Comparison of ENCODE assay signal across 8 mouse cellular contexts in the genomic region with DNA sequence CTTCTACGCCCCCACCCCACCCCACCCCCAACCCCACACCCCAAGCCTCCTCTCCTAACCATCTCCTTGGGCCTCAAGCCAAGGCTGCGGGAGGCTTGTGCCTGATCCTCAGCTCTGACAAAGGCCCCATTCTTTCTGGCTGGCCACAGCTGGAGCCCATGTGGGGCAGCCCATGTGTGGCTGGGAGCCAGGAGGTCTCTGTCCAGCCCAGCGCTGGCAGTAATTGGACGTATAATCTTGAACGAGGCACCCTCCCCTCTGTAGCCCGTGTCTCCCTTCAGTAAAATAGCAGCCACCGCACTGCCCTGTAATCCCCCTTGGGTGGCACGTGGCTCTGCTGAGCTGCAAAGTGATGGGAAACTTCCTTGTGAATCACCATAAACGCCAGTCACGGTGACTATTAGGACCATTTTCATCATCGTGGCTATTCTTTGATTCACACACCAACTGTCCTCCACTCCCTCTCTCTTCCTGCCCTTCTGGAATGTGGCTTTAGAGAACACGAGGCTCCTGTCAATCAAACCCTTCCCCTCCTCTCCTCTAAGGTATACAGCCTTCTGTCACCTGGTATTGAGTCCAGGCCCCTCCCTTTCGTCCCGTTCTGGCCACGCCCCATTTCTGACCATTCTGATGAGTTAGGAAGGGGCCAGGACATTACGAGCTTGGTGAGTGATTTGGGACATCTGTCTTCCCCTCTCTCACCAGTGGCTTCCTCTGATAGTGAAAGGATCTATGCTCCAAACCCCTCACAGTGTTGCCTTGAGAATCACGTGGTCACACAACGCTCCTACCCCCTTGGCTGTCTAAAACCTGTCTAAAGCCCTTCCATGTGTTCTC. TPM values are rescaled to one million over a fixed set of nuclear protein-coding genes. Genes with fewer than 3 reads are reported as not detected.
DNase-seq lines count a peak whose midpoint lies in the region; ATAC-seq lines count a peak whose summit lies in the region.

No protein-coding gene starts in this region.

- ATAC-seq in frontal cortex, adult (ENCODE audit: low TSS enrichment): peak; percentile 28; the same call in 1 of the 2 replicates
- peak; percentile 62 for ATAC-seq in intestine, embryonic 15.5 days
- ATAC-seq in neural tube, embryonic 11.5 days (ENCODE audit: insufficient read depth, low FRiP score, low TSS enrichment): peak; percentile 51; the same call in 1 of the 2 replicates

- H3K36me3 ChIP-seq in intestine, embryonic 15.5 days: no peaks in the 10 kb centered on the region
- no peaks in the 10 kb centered on the region for H3K36me3 ChIP-seq in neural tube, embryonic 11.5 days (ENCODE audit: control insufficient read depth, insufficient read depth, low read length)

- H3K4me2 ChIP-seq in intestine, embryonic 15.5 days (replicated peaks): peak overlapping the region; percentile 39
- H3K4me2 ChIP-seq in neural tube, embryonic 11.5 days (ENCODE audit: low read depth): no peak overlapping the region

- H3K9ac ChIP-seq in intestine, embryonic 15.5 days: no peak overlapping the region
- H3K9ac ChIP-seq in neural tube, embryonic 11.5 days (ENCODE audit: low read length): no peak overlapping the region

- H3K4me3 ChIP-seq in intestine, embryonic 15.5 days (replicated peaks): no peak overlapping the region
- no peak overlapping the region for H3K4me3 ChIP-seq in neural tube, embryonic 11.5 days (ENCODE audit: low read depth, low read length)

- WGBS in intestine, embryonic 15.5 days: 17% methylated on average over 18 of the region's 18 CpGs
- WGBS in neural tube, embryonic 11.5 days: 16% methylated on average over 18 of the region's 18 CpGs

- H3K27ac ChIP-seq in intestine, embryonic 15.5 days: no peak overlapping the region
- H3K27ac ChIP-seq in neural tube, embryonic 11.5 days (ENCODE audit: low read depth, low read length): no peak overlapping the region

- peaks cover 12% of the 10 kb centered on the region; the same call in 1 of the 2 replicates for H3K27me3 ChIP-seq in intestine, embryonic 15.5 days (replicated peaks)
- 0 out of 2 replicates have a peak, but pooled peaks cover 4% of the 10 kb centered on the region for H3K27me3 ChIP-seq in neural tube, embryonic 11.5 days (ENCODE audit: control insufficient read depth, insufficient read depth, low read length)

- no peak for DNase-seq in frontal cortex, postnatal 25 days (ENCODE audit: low spot score in 2 of 2)
- DNase-seq in right cerebral cortex, postnatal 4 days: peak; percentile 57
- DNase-seq in right cerebral cortex, postnatal 25 days: no peak
- DNase-seq in neural tube, embryonic 11.5 days (ENCODE audit: low spot score): peak; percentile 73
- DNase-seq in spleen, postnatal 14 days (ENCODE audit: low spot score in 2 of 2): no peak
- no peak for DNase-seq in spleen, adult 18-20 months

- no peaks in the 10 kb centered on the region for H3K9me3 ChIP-seq in intestine, embryonic 15.5 days
- no peaks in the 10 kb centered on the region for H3K9me3 ChIP-seq in neural tube, embryonic 11.5 days (ENCODE audit: control insufficient read depth, low read length)

- H3K4me1 ChIP-seq in intestine, embryonic 15.5 days (replicated peaks): peaks cover 10% of the 10 kb centered on the region
- H3K4me1 ChIP-seq in neural tube, embryonic 11.5 days (ENCODE audit: control insufficient read depth, insufficient read depth, low read length): peaks cover 8% of the 10 kb centered on the region; the same call in 1 of the 2 replicates

RNA-seq across cellular contexts. Expression of a gene that starts 2.8 kb away (rescaled TPM):
- polyA plus RNA-seq in intestine, embryonic 15.5 days (2015; fragmentation: Nextera tagmentation; extraction: Ambion mirVana): 2.1 and 2.8 TPM in 2 replicates
- polyA plus RNA-seq in neural tube, embryonic 11.5 days (2014; fragmentation: Nextera tagmentation; extraction: Ambion mirVana): 1.1 and 1.3 TPM in 2 replicates

RNA-seq across cellular contexts. Expression of a gene that starts 16.8 kb away (rescaled TPM):
- polyA plus RNA-seq in intestine, embryonic 15.5 days (2015; fragmentation: Nextera tagmentation; extraction: Ambion mirVana): 16.1 and 40.7 TPM in 2 replicates
- polyA plus RNA-seq in neural tube, embryonic 11.5 days (2014; fragmentation: Nextera tagmentation; extraction: Ambion mirVana): not detected in 2 replicates

RNA-seq across cellular contexts. Expression of a gene that starts 18.8 kb away (rescaled TPM):
- polyA plus RNA-seq in intestine, embryonic 15.5 days (2015; fragmentation: Nextera tagmentation; extraction: Ambion mirVana): 9.3 and 11.0 TPM in 2 replicates
- 0.48 and 0.61 TPM in 2 replicates for polyA plus RNA-seq in neural tube, embryonic 11.5 days (2014; fragmentation: Nextera tagmentation; extraction: Ambion mirVana)

RNA-seq across cellular contexts. Expression of a gene that starts 53.6 kb away (rescaled TPM):
- polyA plus RNA-seq in intestine, embryonic 15.5 days (2015; fragmentation: Nextera tagmentation; extraction: Ambion mirVana): not detected in 2 replicates
- polyA plus RNA-seq in neural tube, embryonic 11.5 days (2014; fragmentation: Nextera tagmentation; extraction: Ambion mirVana): not detected in 2 replicates

RNA-seq across cellular contexts. Expression of a gene that starts 57.5 kb away (rescaled TPM):
- polyA plus RNA-seq in intestine, embryonic 15.5 days (2015; fragmentation: Nextera tagmentation; extraction: Ambion mirVana): 120 and 126 TPM in 2 replicates
- 11.0 and 11.5 TPM in 2 replicates for polyA plus RNA-seq in neural tube, embryonic 11.5 days (2014; fragmentation: Nextera tagmentation; extraction: Ambion mirVana)

Comparison
In these comparisons a context has a peak if more than half of its experiments do, and no peak if none do; other contexts are left out.
1. DNase-seq: peak in right cerebral cortex, postnatal 4 days (single experiment) and neural tube, embryonic 11.5 days (single experiment); none in frontal cortex, postnatal 25 days (0 of 2), right cerebral cortex, postnatal 25 days (single experiment), spleen, postnatal 14 days (0 of 2) and spleen, adult 18-20 months (0 of 2).
2. RNA of a gene that starts 16.8 kb away (polyA plus RNA-seq): 16.1 to 40.7 TPM in intestine, embryonic 15.5 days; not detected in neural tube, embryonic 11.5 days; every median in the first group is over 10 times any median in the second.
3. Peak in every context shown above with its lines, with median percentiles within 50 percentile points of each other: ATAC-seq.